Mouse (Mus musculus) MEL (cell line): Measurements from ENCODE around the gene F2. TPM values are rescaled to one million over a fixed set of nuclear protein-coding genes. Genes with fewer than 3 reads are reported as not detected.

Experiments used
- DNase-seq: peaks from one replicate; pipeline ENCODE4 v3.0.0; 2011; ENCODE audit warnings: low read depth, low spot score
- H3K27ac ChIP-seq: 2 replicates; pipeline ENCODE4 v1.5.1; 2012; ENCODE audit warnings: low read depth, mild to moderate bottlenecking, control low read depth, low read length, moderate library complexity; ENCODE audit not compliant: control insufficient read depth
- H3K27me3 ChIP-seq, 2 experiments: fragments of 150-350 bp in 1 of 2; sonication (generic) in 1 of 2; 2 replicates each; pipeline ENCODE4 v1.6.1; 2012; ENCODE audit warnings: low read length in 2 of 2, mild to moderate bottlenecking in 2 of 2, improper control_type of control experiment in 1 of 2, moderate library complexity in 1 of 2; ENCODE audit not compliant: insufficient read depth in 2 of 2, control insufficient read depth in 1 of 2
- H3K36me3 ChIP-seq, 2 experiments: 2 replicates each; pipeline ENCODE4 v1.6.1; 2012 to 2014; ENCODE audit warnings: low read length in 2 of 2, improper control_type of control experiment in 1 of 2, inconsistent platforms in 1 of 2, mild to moderate bottlenecking in 1 of 2; ENCODE audit not compliant: insufficient read depth in 2 of 2, control insufficient read depth in 1 of 2
- H3K4me1 ChIP-seq, 2 experiments: fragments of 150-350 bp in 1 of 2; sonication (generic) in 1 of 2; 2 replicates each; pipeline ENCODE4 v1.6.1; 2012; ENCODE audit warnings: low read length in 2 of 2, improper control_type of control experiment in 1 of 2, mild to moderate bottlenecking in 1 of 2; ENCODE audit not compliant: insufficient read depth in 2 of 2, control insufficient read depth in 1 of 2
- H3K4me3 ChIP-seq, 2 experiments: fragments of 150-350 bp in 1 of 2; sonication (generic) in 1 of 2; 2 replicates each; pipeline ENCODE4 v1.5.1; 2012; ENCODE audit warnings: low read depth in 2 of 2, low read length in 2 of 2, mild to moderate bottlenecking in 2 of 2, moderate library complexity in 2 of 2, control low read depth in 1 of 2, improper control_type of control experiment in 1 of 2; ENCODE audit not compliant: control insufficient read depth in 1 of 2, insufficient read depth in 1 of 2
- H3K79me2 ChIP-seq: 2 replicates; pipeline ENCODE4 v1.6.1; 2012; ENCODE audit warnings: mild to moderate bottlenecking, low read length, moderate library complexity; ENCODE audit not compliant: control insufficient read depth, poor library complexity, insufficient read depth
- H3K9ac ChIP-seq: 2 replicates; pipeline ENCODE4 v1.6.1; 2012; ENCODE audit warnings: low read depth, mild to moderate bottlenecking, control low read depth, low read length, moderate library complexity; ENCODE audit not compliant: control insufficient read depth, poor library complexity, severe bottlenecking
- H3K9me3 ChIP-seq: fragments of 150-350 bp; sonication (generic); replicated peaks from 2 replicates; pipeline ENCODE4 v1.6.1; 2012; ENCODE audit warnings: mild to moderate bottlenecking, low read length, improper control_type of control experiment, moderate library complexity; ENCODE audit not compliant: insufficient read depth
- CHD1 ChIP-seq: IDR thresholded peaks from 2 replicates; pipeline ENCODE4 v1.6.1; 2012; ENCODE audit warnings: low read depth, mild to moderate bottlenecking, inconsistent platforms, low read length, improper control_type of control experiment
- ELF1 ChIP-seq: IDR thresholded peaks from 2 replicates; pipeline ENCODE4 v1.6.1; 2014; ENCODE audit warnings: low read depth, mild to moderate bottlenecking, inconsistent platforms, low read length, improper control_type of control experiment, moderate library complexity
- EP300 ChIP-seq, 2 experiments: IDR thresholded peaks; 2 replicates each; pipeline ENCODE4 v1.6.1; 2011; ENCODE audit warnings: improper control_type of control experiment in 2 of 2, low read length in 2 of 2, low read depth in 1 of 2, mild to moderate bottlenecking in 1 of 2
- GATA1 ChIP-seq: IDR thresholded peaks from 2 replicates; pipeline ENCODE4 v1.6.1; 2011; ENCODE audit warnings: low read depth, low read length, improper control_type of control experiment
- MAFK ChIP-seq: IDR thresholded peaks from 2 replicates; pipeline ENCODE4 v1.6.1; 2011; ENCODE audit warnings: low read depth, mild to moderate bottlenecking, low read length, improper control_type of control experiment, borderline replicate concordance
- MXI1 ChIP-seq: IDR thresholded peaks from 2 replicates; pipeline ENCODE4 v1.6.1; 2011; ENCODE audit warnings: mild to moderate bottlenecking, low read depth, low read length, improper control_type of control experiment
- MYC ChIP-seq: IDR thresholded peaks from 2 replicates; pipeline ENCODE4 v1.6.1; 2011; ENCODE audit warnings: low read depth, mild to moderate bottlenecking, low read length, improper control_type of control experiment, moderate library complexity
- NELFE ChIP-seq: IDR thresholded peaks from 2 replicates; pipeline ENCODE4 v1.6.1; 2011; ENCODE audit warnings: low read depth, low read length, improper control_type of control experiment
- NRF1 ChIP-seq: IDR thresholded peaks from 2 replicates; pipeline ENCODE4 v1.6.1; 2014; ENCODE audit warnings: low read depth, mild to moderate bottlenecking, inconsistent platforms, low read length, improper control_type of control experiment, moderate library complexity; ENCODE audit not compliant: poor library complexity, insufficient read depth, severe bottlenecking
- POLR2AphosphoS2 ChIP-seq: IDR thresholded peaks from 2 replicates; pipeline ENCODE4 v1.6.1; 2011; ENCODE audit warnings: low read length, improper control_type of control experiment
- RAD21 ChIP-seq: IDR thresholded peaks from 2 replicates; pipeline ENCODE4 v1.6.1; 2011; ENCODE audit warnings: mild to moderate bottlenecking, low read depth, low read length, improper control_type of control experiment
- RCOR1 ChIP-seq: IDR thresholded peaks from 2 replicates; pipeline ENCODE4 v1.6.1; 2012; ENCODE audit warnings: low read depth, mild to moderate bottlenecking, inconsistent platforms, low read length, improper control_type of control experiment
- SIN3A ChIP-seq: IDR thresholded peaks from 2 replicates; pipeline ENCODE4 v1.6.1; 2012; ENCODE audit warnings: low read length, improper control_type of control experiment, inconsistent platforms
- TBP ChIP-seq: IDR thresholded peaks from 2 replicates; pipeline ENCODE4 v1.8.0; 2011; ENCODE audit warnings: low read depth, low read length, improper control_type of control experiment
- UBTF ChIP-seq: IDR thresholded peaks from 2 replicates; pipeline ENCODE4 v1.6.1; 2012; ENCODE audit warnings: low read depth, mild to moderate bottlenecking, inconsistent platforms, low read length, improper control_type of control experiment, moderate library complexity, borderline replicate concordance; ENCODE audit not compliant: insufficient read depth
- USF1 ChIP-seq: IDR thresholded peaks from 2 replicates; pipeline ENCODE4 v1.6.1; 2014; ENCODE audit warnings: low read depth, mild to moderate bottlenecking, inconsistent platforms, low read length, improper control_type of control experiment, moderate library complexity
- ZKSCAN1 ChIP-seq: IDR thresholded peaks from 2 replicates; pipeline ENCODE4 v1.6.1; 2012; ENCODE audit warnings: low read depth, mild to moderate bottlenecking, inconsistent platforms, low read length, improper control_type of control experiment, moderate library complexity
- ZNF384 ChIP-seq: IDR thresholded peaks from 2 replicates; pipeline ENCODE4 v1.6.1; 2012; ENCODE audit warnings: low read depth, mild to moderate bottlenecking, inconsistent platforms, low read length, improper control_type of control experiment
- polyA plus RNA-seq, 2 experiments: library from polyadenylated mRNA; stranded (reverse) in 1 of 2; unstranded in 1 of 2; fragments of >175 nt in 1 of 2; fragments of >200 nt in 1 of 2; gene quantifications; 2 replicates each; pipeline versions ENCODE4 v1.2.1 to v1.2.4; 2012; ENCODE audit warnings: low replicate concordance in 2 of 2, low read depth in 1 of 2; ENCODE audit not compliant: insufficient read length in 2 of 2, insufficient read depth in 1 of 2, missing spikeins in 1 of 2
- total RNA-seq: library from RNA; depleted of rRNA; stranded (reverse); fragments of 300-350 nt; gene quantifications from 2 replicates; pipeline ENCODE4 v1.2.3, GENCODE M21; 2012

The F2 gene
- total and polyA plus RNA-seq, 3 experiments: 0.04 to 0.06 TPM; not detected in 1

- TF ChIP-seq NRF1 (no peak), CHD1 (no peak), ZKSCAN1 (no peak), RCOR1 (no peak), ELF1 (no peak), UBTF (no peak), USF1 (no peak), GATA1 (no peak), ZNF384 (no peak), NELFE (no peak), MXI1 (no peak), MAFK (no peak), POLR2AphosphoS2 (no peak), SIN3A (no peak)
- Histone ChIP-seq H3K9ac (no peak overlapping the region), H3K27me3 (no peaks in the 10 kb centered on the region), H3K79me2 (no peaks in the 10 kb centered on the region), H3K36me3 (peaks cover 0 to 12% of the 10 kb centered on the region in 2 experiments; a peak in 2 of 4 replicates), H3K4me1 (peaks cover 15 to 17% of the 10 kb centered on the region in 2 experiments), H3K27ac (no peak overlapping the region), H3K9me3 (no peaks in the 10 kb centered on the region), H3K4me3 (no peak overlapping the region)
- DNase-seq: peak; percentile 62
Measured at GRCm38 (mm10) chr2:91636727-91637338, 619 bp upstream of the F2 start.

DNA sequence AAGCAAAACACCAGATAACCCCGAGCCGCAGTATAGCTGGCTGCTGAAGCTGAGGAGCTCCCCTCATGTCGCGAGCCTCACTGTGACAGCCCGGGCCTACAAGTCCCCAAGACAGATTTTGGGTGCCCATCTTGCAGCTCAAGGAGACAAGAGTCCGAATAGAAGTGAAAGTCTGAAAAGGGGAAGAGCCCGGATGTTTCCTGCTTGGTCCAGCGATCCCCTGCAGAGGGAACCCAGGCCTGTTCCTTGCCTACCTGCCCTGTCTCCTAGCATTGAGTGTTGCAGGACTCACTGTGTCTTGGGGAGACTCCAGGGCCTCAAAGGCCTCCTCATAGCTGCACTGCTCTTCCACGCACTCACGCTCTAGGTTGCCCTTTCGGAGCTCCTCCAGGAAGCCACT lies 728 bp downstream of the F2 start:
- Histone ChIP-seq H3K9ac (no peak overlapping the region; the same call in 1 of the 2 replicates), H3K27ac (peak overlapping the region; percentile 57), H3K36me3 (peaks cover 0 to 12% of the 10 kb centered on the region in 2 experiments; a peak in 2 of 4 replicates), H3K4me1 (peaks cover 15 to 17% of the 10 kb centered on the region in 2 experiments), H3K4me3 (peak overlapping the region in 1 of 2 experiments; percentile 3; a peak in 1 of 4 replicates), H3K27me3 (no peaks in the 10 kb centered on the region), H3K79me2 (no peaks in the 10 kb centered on the region), H3K9me3 (no peaks in the 10 kb centered on the region)
- DNase-seq: no peak
- TF ChIP-seq MYC: no peak
- TF ChIP-seq MAFK: no peak
- no peak for TF ChIP-seq RAD21
- TF ChIP-seq TBP: no peak
- no peak for TF ChIP-seq EP300 (IDR thresholded peaks at IDR 0.05; ENCODE audit: low read depth in 1 of 2, low read length in 2 of 2)
- no peak for TF ChIP-seq RCOR1
- TF ChIP-seq POLR2AphosphoS2: no peak
- TF ChIP-seq, all 39 proteins: peak for 0
